Mouse (Mus musculus): ENCODE data around the gene Immp2l. TPM values are rescaled to one million over a fixed set of nuclear protein-coding genes. Genes with fewer than 3 reads are reported as not detected.

The Immp2l gene
- polyA plus RNA-seq, 1 experiment: 14.8 TPM

- H3K27me3 ChIP-seq (replicated peaks; ENCODE audit: control insufficient read depth, insufficient read depth, low read length): no peaks in the 10 kb centered on the region
- DNase-seq: no peak
- no peak for TF ChIP-seq CTCF (conservative IDR thresholded peaks at IDR 0.05; ENCODE audit: insufficient read depth, insufficient read length, low read depth, low read length)
- no peak for TF ChIP-seq POLR2A (IDR thresholded peaks at IDR 0.05; ENCODE audit: low read depth, low read length)
- 88% methylated on average over 6 of the region's 6 CpGs for WGBS
- no peak overlapping the region for H3K4me3 ChIP-seq (ENCODE audit: insufficient read depth, low read depth, low read length)
- H3K27ac ChIP-seq (ENCODE audit: insufficient read depth, low read depth, low read length): no peak overlapping the region
- H3K4me1 ChIP-seq (ENCODE audit: control insufficient read depth, insufficient read depth, low read length): no peaks in the 10 kb centered on the region
- H3K36me3 ChIP-seq (ENCODE audit: control insufficient read depth, insufficient read depth, low read length): no peaks in the 10 kb centered on the region
Observed at GRCm38 (mm10) chr12:41027485-41027884, 3.6 kb downstream of the Immp2l start.

DNA sequence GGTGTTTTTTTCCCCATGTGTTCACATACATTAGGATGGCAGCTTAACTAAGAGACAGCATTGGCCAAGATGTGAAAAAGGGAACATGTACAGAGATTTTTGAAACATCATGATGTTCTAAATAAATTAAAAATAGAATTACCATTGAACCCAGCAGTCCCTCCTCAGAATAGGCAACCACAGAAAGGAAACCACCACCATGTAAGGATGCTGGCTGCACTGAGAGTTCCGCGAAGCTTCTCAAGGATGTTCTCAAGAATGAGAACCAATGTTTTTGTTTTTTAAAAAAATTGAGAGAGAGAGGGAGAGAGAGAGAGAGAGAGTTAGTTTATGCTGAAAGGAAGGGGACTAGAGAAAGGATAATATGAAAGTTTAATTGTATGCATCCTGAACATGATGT lies 7.2 kb downstream of the Immp2l start:
- TF ChIP-seq POLR2A (IDR thresholded peaks at IDR 0.05; ENCODE audit: low read depth, low read length) (no peak), CTCF (conservative IDR thresholded peaks at IDR 0.05; ENCODE audit: insufficient read depth, insufficient read length, low read depth, low read length) (no peak)

DNA sequence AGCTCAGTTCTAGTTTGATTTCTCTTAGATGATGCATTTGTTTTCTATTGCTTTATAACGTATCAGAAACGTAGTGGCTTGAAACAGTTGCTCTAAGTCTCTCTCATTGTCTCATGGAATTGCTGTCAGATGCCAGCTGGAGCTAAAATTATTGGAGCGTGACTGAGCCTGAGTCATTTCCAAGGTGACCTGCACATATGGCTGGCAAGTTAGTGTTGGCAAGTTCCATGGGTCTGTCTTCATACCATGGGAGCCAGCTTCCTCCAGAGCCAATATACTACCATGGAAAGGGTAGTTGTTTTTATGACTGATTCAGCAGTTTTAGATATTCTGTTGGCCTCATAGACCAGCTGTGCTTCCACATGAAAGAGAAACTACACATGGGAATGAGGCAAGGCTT lies 9.3 kb downstream of the Immp2l start:
- peak; percentile 17 for DNase-seq
- 78% methylated on average over 3 of the region's 3 CpGs for WGBS

More for the DNA sequence above, 7.2 kb downstream of the Immp2l start:
- DNase-seq: no peak
- Histone ChIP-seq H3K27me3 (replicated peaks; ENCODE audit: control insufficient read depth, insufficient read depth, low read length) (no peaks in the 10 kb centered on the region), H3K27ac (ENCODE audit: insufficient read depth, low read depth, low read length) (no peak overlapping the region), H3K36me3 (ENCODE audit: control insufficient read depth, insufficient read depth, low read length) (no peaks in the 10 kb centered on the region), H3K4me1 (ENCODE audit: control insufficient read depth, insufficient read depth, low read length) (no peaks in the 10 kb centered on the region), H3K4me3 (ENCODE audit: insufficient read depth, low read depth, low read length) (no peak overlapping the region)
- WGBS: 98% methylated on average over 2 of the region's 2 CpGs

DNA sequence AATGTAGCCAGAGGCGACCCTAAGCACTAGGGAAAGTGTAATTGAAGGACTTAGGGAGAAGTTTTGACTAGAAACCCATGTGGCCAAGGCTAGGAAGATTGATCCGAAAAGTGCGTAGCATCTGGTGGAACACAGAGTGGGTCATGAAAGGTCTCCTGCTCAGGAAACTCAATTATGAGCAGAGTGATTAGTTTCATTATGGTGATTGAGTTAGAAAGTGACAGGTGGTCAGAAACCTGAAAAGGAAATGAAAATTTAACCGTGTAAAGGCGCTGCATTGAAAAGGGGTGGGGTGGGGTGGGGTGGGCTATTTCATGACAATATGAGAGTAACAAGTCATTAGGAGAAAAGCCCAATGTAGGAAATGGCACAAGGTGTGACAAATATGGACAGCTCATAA lies 15.9 kb downstream of the Immp2l start:
- Histone ChIP-seq H3K27me3 (replicated peaks; ENCODE audit: control insufficient read depth, insufficient read depth, low read length) (no peaks in the 10 kb centered on the region), H3K27ac (ENCODE audit: insufficient read depth, low read depth, low read length) (no peak overlapping the region), H3K4me3 (ENCODE audit: insufficient read depth, low read depth, low read length) (no peak overlapping the region), H3K4me1 (ENCODE audit: control insufficient read depth, insufficient read depth, low read length) (no peaks in the 10 kb centered on the region), H3K36me3 (ENCODE audit: control insufficient read depth, insufficient read depth, low read length) (no peaks in the 10 kb centered on the region)
- DNase-seq: no peak
- WGBS: 90% methylated on average over 5 of the region's 5 CpGs
- TF ChIP-seq POLR2A (IDR thresholded peaks at IDR 0.05; ENCODE audit: low read depth, low read length) (no peak), CTCF (conservative IDR thresholded peaks at IDR 0.05; ENCODE audit: insufficient read depth, insufficient read length, low read depth, low read length) (no peak)

More for the DNA sequence above, 9.3 kb downstream of the Immp2l start:
- Histone ChIP-seq H3K27ac (ENCODE audit: insufficient read depth, low read depth, low read length) (no peak overlapping the region), H3K4me1 (ENCODE audit: control insufficient read depth, insufficient read depth, low read length) (no peaks in the 10 kb centered on the region), H3K36me3 (ENCODE audit: control insufficient read depth, insufficient read depth, low read length) (no peaks in the 10 kb centered on the region), H3K4me3 (ENCODE audit: insufficient read depth, low read depth, low read length) (no peak overlapping the region), H3K27me3 (replicated peaks; ENCODE audit: control insufficient read depth, insufficient read depth, low read length) (no peaks in the 10 kb centered on the region)
- TF ChIP-seq POLR2A (IDR thresholded peaks at IDR 0.05; ENCODE audit: low read depth, low read length) (no peak), CTCF (conservative IDR thresholded peaks at IDR 0.05; ENCODE audit: insufficient read depth, insufficient read length, low read depth, low read length) (no peak)

DNA sequence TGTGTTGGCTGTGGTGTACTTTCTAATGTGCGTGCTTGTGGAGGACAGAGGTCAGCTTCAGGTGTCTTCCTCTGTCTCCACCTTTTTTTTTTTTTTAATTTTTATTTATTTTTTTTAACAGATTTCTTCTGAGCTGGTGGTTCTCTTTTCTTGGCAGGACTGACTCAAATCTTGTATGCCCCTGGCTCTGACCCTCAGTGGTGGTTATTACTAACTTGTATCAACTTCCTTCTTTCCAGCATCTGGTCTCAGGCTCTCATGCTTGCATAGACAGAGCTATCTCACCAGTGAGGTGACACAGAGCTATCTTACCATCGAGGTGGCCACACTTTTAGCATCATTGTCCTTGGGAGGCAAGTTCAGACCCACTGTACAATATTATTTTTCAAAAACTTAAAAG lies 17.8 kb downstream of the Immp2l start:
- DNase-seq: no peak
- no peak overlapping the region for H3K27ac ChIP-seq (ENCODE audit: insufficient read depth, low read depth, low read length)
- no peaks in the 10 kb centered on the region for H3K4me1 ChIP-seq (ENCODE audit: control insufficient read depth, insufficient read depth, low read length)
- TF ChIP-seq POLR2A (IDR thresholded peaks at IDR 0.05; ENCODE audit: low read depth, low read length) (no peak), CTCF (conservative IDR thresholded peaks at IDR 0.05; ENCODE audit: insufficient read depth, insufficient read length, low read depth, low read length) (no peak)
- H3K4me3 ChIP-seq (ENCODE audit: insufficient read depth, low read depth, low read length): no peak overlapping the region
- 84% methylated on average over 2 of the region's 2 CpGs for WGBS
- H3K36me3 ChIP-seq (ENCODE audit: control insufficient read depth, insufficient read depth, low read length): no peaks in the 10 kb centered on the region
- H3K27me3 ChIP-seq (replicated peaks; ENCODE audit: control insufficient read depth, insufficient read depth, low read length): no peaks in the 10 kb centered on the region

GRCm38 (mm10) chr12:41044493-41045132 lies 20.7 kb downstream of the Immp2l start:
- 68% methylated on average over 12 of the region's 12 CpGs for WGBS
- H3K36me3 ChIP-seq (ENCODE audit: control insufficient read depth, insufficient read depth, low read length): no peaks in the 10 kb centered on the region
- no peak for TF ChIP-seq POLR2A (IDR thresholded peaks at IDR 0.05; ENCODE audit: low read depth, low read length)
- TF ChIP-seq CTCF (conservative IDR thresholded peaks at IDR 0.05; ENCODE audit: insufficient read depth, insufficient read length, low read depth, low read length): no peak
- DNase-seq: no peak
- no peak overlapping the region for H3K4me3 ChIP-seq (ENCODE audit: insufficient read depth, low read depth, low read length)
- H3K27me3 ChIP-seq (replicated peaks; ENCODE audit: control insufficient read depth, insufficient read depth, low read length): no peaks in the 10 kb centered on the region
- no peaks in the 10 kb centered on the region for H3K4me1 ChIP-seq (ENCODE audit: control insufficient read depth, insufficient read depth, low read length)
- H3K27ac ChIP-seq (ENCODE audit: insufficient read depth, low read depth, low read length): no peak overlapping the region

- no peaks in the 10 kb centered on the region for H3K36me3 ChIP-seq (ENCODE audit: control insufficient read depth, insufficient read depth, low read length)
Observed at GRCm38 (mm10) chr12:41047085-41047766, 23.3 kb downstream of the Immp2l start.

More at GRCm38 (mm10) chr12:41047085-41047766, 23.3 kb downstream of the Immp2l start:
- no peak for TF ChIP-seq POLR2A (IDR thresholded peaks at IDR 0.05; ENCODE audit: low read depth, low read length)
- no peak for TF ChIP-seq CTCF (conservative IDR thresholded peaks at IDR 0.05; ENCODE audit: insufficient read depth, insufficient read length, low read depth, low read length)
- Histone ChIP-seq H3K4me1 (ENCODE audit: control insufficient read depth, insufficient read depth, low read length) (no peaks in the 10 kb centered on the region), H3K27ac (ENCODE audit: insufficient read depth, low read depth, low read length) (no peak overlapping the region), H3K27me3 (replicated peaks; ENCODE audit: control insufficient read depth, insufficient read depth, low read length) (no peaks in the 10 kb centered on the region), H3K4me3 (ENCODE audit: insufficient read depth, low read depth, low read length) (no peak overlapping the region)
- DNase-seq: no peak
- WGBS: 91% methylated on average over 12 of the region's 12 CpGs

All from kidney, adult 2 months (tissue).